19 mouse cellular contexts compared by ENCODE assay signal in the genomic region with DNA sequence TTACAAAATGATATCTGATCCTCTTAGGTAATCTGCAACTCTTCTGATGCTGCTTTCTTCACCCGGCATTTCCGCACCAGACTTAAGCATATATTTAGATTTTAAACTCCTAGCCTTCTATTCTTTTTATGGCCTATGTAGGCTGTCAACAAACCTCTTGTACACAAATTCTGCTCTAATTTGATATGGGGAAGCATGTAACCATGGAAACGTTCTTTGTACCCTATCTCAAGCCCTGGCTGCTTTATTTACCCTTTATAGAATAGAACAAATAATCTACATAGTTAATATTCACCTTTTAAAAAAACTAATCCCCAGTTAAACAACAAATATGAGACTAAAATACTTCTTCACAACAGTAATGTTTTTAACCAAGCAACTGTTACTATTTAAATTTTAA.
DNase-seq lines count a peak whose midpoint lies in the region; ATAC-seq and TF ChIP-seq lines count a peak whose summit lies in the region.
"Had no signal": no experiment of that assay in that cellular context is flagged by ENCODE, and none has a peak within 500 bp of the region (broad histone marks: within the 10 kb centered on the region; RNA-seq: fewer than 3 reads in every experiment).

No protein-coding gene starts in this region.

- TF ChIP-seq CTCF in liver, adult 2 months (IDR thresholded peaks at IDR 0.05; ENCODE audit: low read depth, low read length) = no peak
- no peak for TF ChIP-seq CTCF in liver, postnatal 0 days (IDR thresholded peaks at IDR 0.05; ENCODE audit: low read depth)
- no peak for TF ChIP-seq CTCF in midbrain, postnatal 0 days (IDR thresholded peaks at IDR 0.05)

- no peak overlapping the region for H3K9ac ChIP-seq in forebrain, embryonic 14.5 days (ENCODE audit: low read length)
- no peak overlapping the region for H3K9ac ChIP-seq in liver, adult 2 months (ENCODE audit: low read depth, low read length)
- H3K9ac ChIP-seq in liver, postnatal 0 days (replicated peaks) = no peak overlapping the region
- H3K9ac ChIP-seq in midbrain, embryonic 16.5 days (ENCODE audit: low read depth, low read length) = no peak overlapping the region
- no peak overlapping the region for H3K9ac ChIP-seq in midbrain, postnatal 0 days (replicated peaks; ENCODE audit: low read length, poor library complexity, severe bottlenecking)
- H3K9ac ChIP-seq: embryonic facial prominence, embryonic 13.5 days; heart, embryonic 12.5 days; hindbrain, embryonic 14.5 days had no signal

- ATAC-seq in forebrain, embryonic 14.5 days = peak; percentile 67
- ATAC-seq in liver, postnatal 0 days = no peak
- no peak for ATAC-seq in midbrain, embryonic 16.5 days
- no peak for ATAC-seq in midbrain, postnatal 0 days (ENCODE audit: low FRiP score)
- ATAC-seq: activated CD4-positive, CD25-positive, alpha-beta regulatory T cell, adult 4 months; Patski had no signal

- peaks cover 6% of the 10 kb centered on the region for H3K4me1 ChIP-seq in forebrain, embryonic 14.5 days (ENCODE audit: control insufficient read depth, insufficient read depth, low read length)
- peaks cover 7% of the 10 kb centered on the region for H3K4me1 ChIP-seq in forebrain, embryonic 10.5 days
- peaks cover 3% of the 10 kb centered on the region for H3K4me1 ChIP-seq in liver, adult 2 months (ENCODE audit: control insufficient read depth, insufficient read depth, low read length)
- H3K4me1 ChIP-seq in liver, postnatal 0 days (ENCODE audit: insufficient read depth) = no peaks in the 10 kb centered on the region
- peaks cover 6% of the 10 kb centered on the region for H3K4me1 ChIP-seq in midbrain, embryonic 16.5 days (ENCODE audit: control insufficient read depth, insufficient read depth, low read length)
- H3K4me1 ChIP-seq in midbrain, postnatal 0 days (ENCODE audit: insufficient read depth, low read length) = no peaks in the 10 kb centered on the region
- H3K4me1 ChIP-seq: embryonic facial prominence, embryonic 13.5 days; heart, embryonic 12.5 days had no signal

- no peak for DNase-seq in forebrain, embryonic 14.5 days (ENCODE audit: low spot score)
- no peak for DNase-seq in forebrain, embryonic 10.5 days (ENCODE audit: extremely low spot score, low spot score)
- DNase-seq in liver, adult 2 months (ENCODE audit: extremely low read depth, low read depth, low spot score) = peak; percentile 24
- DNase-seq in liver, postnatal 0 days = no peak
- no peak for DNase-seq in midbrain, postnatal 0 days (ENCODE audit: low spot score)
- DNase-seq: adrenal gland, postnatal 14 days; cerebellum, adult 18-20 months; cerebellum, adult 9-11 months; cerebellum, postnatal 36 days; gastrocnemius, postnatal 10 days; heart, adult 18-20 months had no signal

- H3K4me3 ChIP-seq in forebrain, embryonic 14.5 days (ENCODE audit: low read depth, low read length) = no peak overlapping the region
- H3K4me3 ChIP-seq in forebrain, embryonic 10.5 days = no peak overlapping the region
- H3K4me3 ChIP-seq in liver, adult 2 months (ENCODE audit: insufficient read depth, low read depth, low read length) = no peak overlapping the region
- no peak overlapping the region for H3K4me3 ChIP-seq in liver, postnatal 0 days (ENCODE audit: low read depth, low read length)
- no peak overlapping the region for H3K4me3 ChIP-seq in midbrain, embryonic 16.5 days (ENCODE audit: low read depth, low read length)
- no peak overlapping the region for H3K4me3 ChIP-seq in midbrain, postnatal 0 days (ENCODE audit: low read depth, low read length)
- H3K4me3 ChIP-seq: embryonic facial prominence, embryonic 13.5 days; heart, embryonic 12.5 days; hindbrain, embryonic 10.5 days had no signal

- TF ChIP-seq EP300 in liver, postnatal 0 days (IDR thresholded peaks at IDR 0.05; ENCODE audit: low read depth) = no peak

- H3K9me3 ChIP-seq in forebrain, embryonic 14.5 days (replicated peaks; ENCODE audit: control insufficient read depth, low read length) = no peaks in the 10 kb centered on the region
- H3K9me3 ChIP-seq in forebrain, embryonic 10.5 days = no peaks in the 10 kb centered on the region
- no peaks in the 10 kb centered on the region for H3K9me3 ChIP-seq in liver, postnatal 0 days (ENCODE audit: low read length)
- H3K9me3 ChIP-seq in midbrain, embryonic 16.5 days (replicated peaks; ENCODE audit: control insufficient read depth, low read length, poor library complexity, severe bottlenecking) = no peaks in the 10 kb centered on the region
- no peaks in the 10 kb centered on the region for H3K9me3 ChIP-seq in midbrain, postnatal 0 days (ENCODE audit: low read length)
- H3K9me3 ChIP-seq: embryonic facial prominence, embryonic 13.5 days; heart, embryonic 12.5 days; hindbrain, embryonic 10.5 days had no signal

- H3K27ac ChIP-seq in forebrain, embryonic 14.5 days (ENCODE audit: low read depth, low read length) = peak overlapping the region; percentile 60
- H3K27ac ChIP-seq in forebrain, embryonic 10.5 days = no peak overlapping the region
- no peak overlapping the region for H3K27ac ChIP-seq in liver, adult 2 months (replicated peaks; ENCODE audit: insufficient read depth, low read depth, low read length)
- no peak overlapping the region for H3K27ac ChIP-seq in liver, postnatal 0 days (ENCODE audit: low read depth)
- H3K27ac ChIP-seq in midbrain, embryonic 16.5 days (ENCODE audit: low read length) = peak overlapping the region; percentile 53; the same call in 1 of the 2 replicates
- H3K27ac ChIP-seq in midbrain, postnatal 0 days (ENCODE audit: low read depth, low read length) = no peak overlapping the region
- H3K27ac ChIP-seq: embryonic facial prominence, embryonic 13.5 days; hindbrain, embryonic 10.5 days; hindbrain, embryonic 14.5 days had no signal

- H3K79me2 ChIP-seq in liver, adult 2 months (ENCODE audit: control insufficient read depth, insufficient read depth, low read length) = no peaks in the 10 kb centered on the region

- H3K4me2 ChIP-seq in forebrain, embryonic 14.5 days (ENCODE audit: low read length) = no peak overlapping the region
- H3K4me2 ChIP-seq in liver, postnatal 0 days (ENCODE audit: low read depth, low read length) = no peak overlapping the region
- no peak overlapping the region for H3K4me2 ChIP-seq in midbrain, embryonic 16.5 days (ENCODE audit: low read length)
- no peak overlapping the region for H3K4me2 ChIP-seq in midbrain, postnatal 0 days (ENCODE audit: low read depth, low read length, poor library complexity, severe bottlenecking)
- H3K4me2 ChIP-seq: embryonic facial prominence, embryonic 13.5 days; heart, embryonic 12.5 days; hindbrain, embryonic 14.5 days had no signal

- no peaks in the 10 kb centered on the region for H3K36me3 ChIP-seq in forebrain, embryonic 14.5 days (ENCODE audit: control insufficient read depth, insufficient read depth, low read length)
- no peaks in the 10 kb centered on the region for H3K36me3 ChIP-seq in forebrain, embryonic 10.5 days (replicated peaks)
- no peaks in the 10 kb centered on the region for H3K36me3 ChIP-seq in liver, adult 2 months (ENCODE audit: control insufficient read depth, insufficient read depth, low read length)
- no peaks in the 10 kb centered on the region for H3K36me3 ChIP-seq in liver, postnatal 0 days (replicated peaks; ENCODE audit: insufficient read depth, low read length)
- no peaks in the 10 kb centered on the region for H3K36me3 ChIP-seq in midbrain, embryonic 16.5 days (ENCODE audit: control insufficient read depth, insufficient read depth, low read length)
- H3K36me3 ChIP-seq in midbrain, postnatal 0 days (ENCODE audit: insufficient read depth, low read length) = no peaks in the 10 kb centered on the region
- H3K36me3 ChIP-seq: embryonic facial prominence, embryonic 13.5 days; heart, embryonic 12.5 days; hindbrain, embryonic 10.5 days had no signal

- no peak for TF ChIP-seq POLR2A in liver, adult 2 months (IDR thresholded peaks at IDR 0.05; ENCODE audit: extremely low read depth, insufficient read depth, low read length)

- H3K27me3 ChIP-seq in forebrain, embryonic 14.5 days (replicated peaks; ENCODE audit: control insufficient read depth, insufficient read depth, low read length) = no peaks in the 10 kb centered on the region
- no peaks in the 10 kb centered on the region for H3K27me3 ChIP-seq in forebrain, embryonic 10.5 days (ENCODE audit: poor library complexity, severe bottlenecking)
- no peaks in the 10 kb centered on the region for H3K27me3 ChIP-seq in liver, adult 2 months (ENCODE audit: control insufficient read depth, insufficient read depth, low read length)
- H3K27me3 ChIP-seq in liver, postnatal 0 days (ENCODE audit: insufficient read depth, low read length) = no peaks in the 10 kb centered on the region
- no peaks in the 10 kb centered on the region for H3K27me3 ChIP-seq in midbrain, embryonic 16.5 days (ENCODE audit: control insufficient read depth, insufficient read depth, low read depth, low read length)
- H3K27me3 ChIP-seq in midbrain, postnatal 0 days (ENCODE audit: insufficient read depth, low read length) = no peaks in the 10 kb centered on the region
- H3K27me3 ChIP-seq: CH12.LX; embryonic facial prominence, embryonic 13.5 days; heart, embryonic 12.5 days; Patski had no signal

- WGBS in forebrain, embryonic 14.5 days = 62% methylated on average over 3 of the region's 3 CpGs
- WGBS in forebrain, embryonic 10.5 days = 83% methylated on average over 3 of the region's 3 CpGs
- 38% methylated on average over 3 of the region's 3 CpGs for WGBS in liver, adult 2 months
- 70% methylated on average over 3 of the region's 3 CpGs for WGBS in liver, postnatal 0 days (ENCODE audit: insufficient replicate concordance)
- WGBS in midbrain, embryonic 16.5 days = 61% methylated on average over 3 of the region's 3 CpGs
- WGBS in midbrain, postnatal 0 days = 58% methylated on average over 3 of the region's 3 CpGs

Comparison
In these comparisons a context has a peak if more than half of its experiments do, and no peak if none do; other contexts are left out.
1. H3K27ac ChIP-seq: peak in forebrain, embryonic 14.5 days (single experiment) and midbrain, embryonic 16.5 days (single experiment); none in forebrain, embryonic 10.5 days (single experiment), liver, adult 2 months (single experiment), liver, postnatal 0 days (single experiment) and midbrain, postnatal 0 days (single experiment).